Mouse (Mus musculus) heart, embryonic 10.5 days (tissue): Measurements from ENCODE around the gene Ogfrl1. TPM values are rescaled to one million over a fixed set of nuclear protein-coding genes. Genes with fewer than 3 reads are reported as not detected.

Source experiments
- DNase-seq: peaks from one replicate; pipeline ENCODE4 v3.0.0-alpha.2; 2017; ENCODE audit warnings: low spot score
- H3K27ac ChIP-seq: fragments of 300-500 bp; sonication (generic); 2 replicates; pipeline ENCODE4 v1.5.1; 2016; ENCODE audit warnings: mild to moderate bottlenecking
- H3K27me3 ChIP-seq: fragments of 300-500 bp; sonication (generic); 2 replicates; pipeline ENCODE4 v1.6.1; 2016; ENCODE audit warnings: mild to moderate bottlenecking; ENCODE audit not compliant: poor library complexity, insufficient read depth, severe bottlenecking
- H3K36me3 ChIP-seq: fragments of 300-500 bp; sonication (generic); 2 replicates; pipeline ENCODE4 v1.6.1; 2016; ENCODE audit warnings: mild to moderate bottlenecking, moderate library complexity
- H3K4me1 ChIP-seq: fragments of 300-500 bp; sonication (generic); 2 replicates; pipeline ENCODE4 v1.6.1; 2016; ENCODE audit warnings: mild to moderate bottlenecking
- H3K4me3 ChIP-seq: fragments of 300-500 bp; sonication (generic); 2 replicates; pipeline ENCODE4 v1.5.1; 2016; ENCODE audit warnings: mild to moderate bottlenecking, moderate library complexity
- H3K9me3 ChIP-seq: fragments of 300-500 bp; sonication (generic); 2 replicates; pipeline ENCODE4 v1.6.1; 2016; ENCODE audit warnings: mild to moderate bottlenecking, moderate library complexity
- WGBS: fragments of 180-500 bp; shearing (Covaris S2); methylation state at CpG from one replicate; pipeline ENCODE4 v1.1.7; 2016; 5-methylcytosine and 5-hydroxymethylcytosine counted together
- polyA plus RNA-seq: library from polyadenylated mRNA; unstranded; fragments of >200 nt; fragmentation: Nextera tagmentation; extraction: Ambion mirVana; gene quantifications from 2 replicates; pipeline ENCODE4 v1.2.1, GENCODE M21; 2016

The Ogfrl1 gene
- polyA plus RNA-seq, 1 experiment from 2014 or later, result 8.7 TPM

DNA sequence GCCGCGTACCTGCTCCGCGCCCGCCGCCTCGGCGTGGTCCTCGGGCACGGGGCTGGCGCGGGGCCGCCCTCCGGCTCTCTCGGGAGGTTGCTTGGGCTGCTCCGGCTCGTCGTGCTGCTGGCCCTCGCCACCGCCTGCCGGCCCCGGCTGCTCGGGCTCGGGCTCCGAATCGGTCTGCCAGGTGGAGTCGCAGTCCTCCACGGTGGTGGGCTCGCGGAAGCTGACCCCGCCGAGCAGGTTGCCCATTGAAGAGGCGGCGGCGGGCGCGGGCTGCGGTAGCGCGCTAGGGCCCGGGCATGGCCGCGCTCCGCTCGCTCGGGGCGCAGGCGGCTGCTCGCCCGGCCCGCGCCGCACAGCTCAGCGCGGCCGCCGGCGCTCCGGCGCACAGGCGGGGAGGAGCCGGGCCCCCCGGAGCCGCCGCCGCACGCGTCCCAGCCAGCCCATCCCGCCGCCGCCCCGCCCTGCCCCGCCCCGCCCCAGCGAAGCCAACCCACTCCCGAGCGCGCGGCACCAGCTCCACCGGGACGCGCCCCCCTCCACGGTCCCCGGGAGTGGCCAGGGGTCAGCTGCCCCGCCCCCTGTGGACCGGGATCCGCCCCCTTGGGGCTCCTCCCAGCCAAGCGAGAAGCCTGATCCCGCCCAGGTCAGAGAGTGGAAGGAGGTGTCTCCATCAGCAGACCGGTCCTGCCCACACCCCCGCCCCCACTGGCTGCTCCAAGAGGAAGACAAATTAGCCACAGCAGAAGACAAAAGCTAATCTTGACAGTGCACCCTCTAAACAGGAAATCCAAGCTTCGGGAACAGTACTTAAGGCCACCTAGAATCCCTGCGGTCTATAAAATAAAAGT is 14.5 kb downstream of the Ogfrl1 start:
- H3K9me3 ChIP-seq, result no peaks in the 10 kb centered on the region
- DNase-seq, result peak; percentile 99
- no peaks in the 10 kb centered on the region for H3K36me3 ChIP-seq
- H3K4me3 ChIP-seq, result peak overlapping the region; percentile 89
- WGBS, result under 1% methylated on average over 88 of the region's 93 CpGs
- H3K4me1 ChIP-seq, result peaks cover 31% of the 10 kb centered on the region
- no peaks in the 10 kb centered on the region for H3K27me3 ChIP-seq
- H3K27ac ChIP-seq, result peak overlapping the region; percentile 92

DNA sequence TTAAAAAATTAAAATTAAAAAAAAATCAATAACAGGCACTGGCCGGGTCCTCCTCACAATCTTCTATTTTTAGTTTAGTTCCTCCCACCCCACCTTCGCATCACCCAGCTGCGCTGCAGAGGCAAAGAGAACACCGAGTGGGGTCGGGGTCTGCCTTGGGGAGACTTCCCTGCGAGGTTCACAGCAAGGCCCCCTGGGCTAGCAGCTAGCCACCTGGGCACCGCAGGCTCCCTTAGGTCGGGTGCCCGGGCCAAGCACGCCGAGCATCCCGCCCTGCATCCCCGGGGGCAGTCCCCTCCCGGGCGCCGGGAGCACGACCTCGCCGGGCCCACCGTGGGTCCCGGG is 15.1 kb downstream of the Ogfrl1 start:
- H3K27ac ChIP-seq, result peak overlapping the region; percentile 92
- H3K36me3 ChIP-seq, result no peaks in the 10 kb centered on the region
- WGBS, result 0% methylated on average over 21 of the region's 21 CpGs
- DNase-seq, result peak; percentile 75
- peak overlapping the region; percentile 89 for H3K4me3 ChIP-seq
- no peaks in the 10 kb centered on the region for H3K27me3 ChIP-seq
- H3K9me3 ChIP-seq, result no peaks in the 10 kb centered on the region
- peaks cover 37% of the 10 kb centered on the region for H3K4me1 ChIP-seq

DNA sequence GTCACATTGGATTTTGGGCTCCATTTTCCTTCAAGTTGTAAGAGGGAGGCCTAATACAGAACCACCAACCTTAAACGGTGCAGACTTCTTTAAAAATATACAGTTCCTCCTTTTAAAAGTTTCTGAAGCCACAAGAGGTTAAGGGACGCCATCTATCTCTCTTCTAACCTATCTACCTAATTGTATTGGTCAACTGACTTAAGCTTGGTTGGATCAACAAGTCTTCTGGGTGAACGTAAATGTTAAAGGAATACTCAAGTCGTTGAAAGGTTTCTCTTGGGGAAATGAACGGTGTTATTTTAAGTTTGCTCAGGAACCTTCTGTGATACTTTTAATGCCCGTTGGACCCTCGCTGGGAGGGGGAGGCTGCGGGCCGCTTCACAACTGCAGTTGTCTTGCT is 15.5 kb downstream of the Ogfrl1 start:
- Histone ChIP-seq H3K9me3 (no peaks in the 10 kb centered on the region), H3K27ac (peak overlapping the region; percentile 92), H3K36me3 (no peaks in the 10 kb centered on the region), H3K4me1 (peaks cover 39% of the 10 kb centered on the region), H3K27me3 (no peaks in the 10 kb centered on the region), H3K4me3 (peak overlapping the region; percentile 89)
- WGBS, result 18% methylated on average over 9 of the region's 9 CpGs
- no peak for DNase-seq

DNA sequence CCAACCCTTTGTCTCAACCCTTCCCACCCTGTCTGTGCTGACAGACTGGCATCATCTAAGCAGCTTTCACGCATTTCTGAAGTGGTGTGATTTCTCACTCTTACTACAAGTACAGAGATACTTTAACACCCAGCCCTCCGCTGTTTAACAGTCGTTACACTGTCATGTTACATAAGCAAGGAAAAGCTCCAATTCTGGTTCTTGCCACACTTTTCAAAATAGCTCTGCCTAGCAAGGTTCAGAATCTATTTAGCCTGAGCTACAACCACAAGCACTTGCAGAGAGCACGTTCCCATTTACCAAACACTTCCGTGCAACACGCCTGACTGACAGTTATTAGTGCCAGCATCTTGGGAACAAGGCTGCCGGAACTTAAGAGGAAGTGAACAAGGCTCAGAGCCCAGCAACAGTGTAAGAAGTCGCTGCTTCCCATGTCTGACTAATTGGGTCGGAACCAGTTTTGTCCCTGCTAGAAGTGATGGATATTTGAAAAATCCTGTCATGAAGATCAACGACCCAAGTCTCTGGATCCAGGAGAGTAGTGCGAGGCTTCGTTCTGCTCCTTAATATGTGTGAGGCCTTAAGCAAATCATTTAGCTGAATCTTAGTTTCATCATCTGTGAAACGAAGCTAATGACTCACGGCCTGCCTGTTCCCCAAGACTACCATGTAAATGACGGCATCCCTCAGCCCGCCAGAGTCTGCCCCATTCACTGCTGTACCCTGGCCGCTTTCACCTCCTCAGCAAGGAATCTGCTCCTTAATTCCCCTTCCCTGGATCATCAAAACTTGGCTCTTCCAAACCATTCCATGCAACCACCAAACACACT is 17.4 kb downstream of the Ogfrl1 start:
- Histone ChIP-seq H3K4me3 (no peak overlapping the region), H3K27ac (no peak overlapping the region), H3K27me3 (no peaks in the 10 kb centered on the region), H3K4me1 (peaks cover 39% of the 10 kb centered on the region), H3K9me3 (no peaks in the 10 kb centered on the region), H3K36me3 (peaks cover 5% of the 10 kb centered on the region; the same call in 1 of the 2 replicates)
- WGBS, result 71% methylated on average over 17 of the region's 17 CpGs
- DNase-seq, result no peak

DNA sequence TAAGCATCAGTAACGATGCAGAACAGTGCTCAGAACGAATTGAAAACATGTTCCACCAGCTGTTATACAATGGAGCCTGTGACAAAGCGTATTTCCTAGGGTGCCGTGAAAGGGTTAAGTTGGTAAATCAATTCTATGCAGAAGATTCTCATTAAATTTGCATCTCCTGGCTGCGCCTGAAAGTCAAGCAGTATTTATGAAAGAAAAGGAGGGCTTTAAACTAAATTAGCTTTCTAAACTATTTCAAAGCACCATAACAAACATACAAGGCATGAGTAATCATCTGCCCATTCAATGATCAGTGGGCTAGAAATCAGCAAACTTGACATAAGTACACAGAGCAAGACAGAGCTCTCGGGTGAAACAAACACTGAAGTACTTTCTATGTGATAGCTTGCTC is 18.3 kb downstream of the Ogfrl1 start:
- peaks cover 39% of the 10 kb centered on the region for H3K4me1 ChIP-seq
- peaks cover 5% of the 10 kb centered on the region; the same call in 1 of the 2 replicates for H3K36me3 ChIP-seq
- 84% methylated on average over 6 of the region's 6 CpGs for WGBS
- no peak for DNase-seq
- H3K4me3 ChIP-seq, result no peak overlapping the region
- H3K9me3 ChIP-seq, result no peaks in the 10 kb centered on the region
- no peak overlapping the region for H3K27ac ChIP-seq
- H3K27me3 ChIP-seq, result no peaks in the 10 kb centered on the region

DNA sequence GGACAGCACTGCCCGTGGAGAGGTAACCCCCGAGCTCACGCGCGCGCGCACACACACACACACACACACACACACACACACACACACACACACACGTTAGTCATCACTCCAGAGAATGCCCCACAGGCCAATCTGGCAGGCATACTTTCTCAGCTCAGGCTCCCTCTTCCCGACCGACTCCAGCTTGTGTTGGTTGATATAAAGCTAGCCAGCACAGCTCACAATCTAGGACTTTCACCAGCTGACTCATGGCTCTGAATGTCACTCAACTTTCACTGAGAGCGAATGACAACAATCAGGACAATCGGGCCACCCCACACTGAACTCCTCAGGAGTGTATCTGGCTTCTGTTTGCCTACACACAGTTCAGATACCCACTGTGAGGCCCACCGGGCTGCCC is 20.0 kb downstream of the Ogfrl1 start:
- Histone ChIP-seq H3K27me3 (no peaks in the 10 kb centered on the region), H3K9me3 (no peaks in the 10 kb centered on the region), H3K4me3 (no peak overlapping the region), H3K27ac (no peak overlapping the region), H3K4me1 (peaks cover 30% of the 10 kb centered on the region), H3K36me3 (peaks cover 5% of the 10 kb centered on the region; the same call in 1 of the 2 replicates)
- peak; percentile 76 for DNase-seq
- 56% methylated on average over 13 of the region's 13 CpGs for WGBS

DNA sequence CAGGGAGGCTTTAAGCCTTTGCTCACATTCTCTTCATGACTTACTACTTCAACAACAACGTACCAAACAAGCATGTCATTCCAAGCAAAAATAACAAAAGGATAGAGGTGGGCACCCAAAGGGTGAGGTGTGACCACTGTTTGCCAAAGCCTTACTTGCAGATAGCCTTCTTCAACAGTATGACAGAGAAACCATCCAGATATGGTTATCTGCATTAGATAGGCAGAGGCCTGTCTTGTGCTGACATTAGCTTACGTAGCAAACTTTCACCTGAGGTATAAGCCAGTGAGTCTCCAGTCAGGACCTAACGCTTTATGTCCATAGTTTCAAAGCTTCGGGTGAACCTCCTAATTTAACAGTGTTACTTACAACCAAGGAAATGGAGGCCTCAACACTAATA is 23.4 kb downstream of the Ogfrl1 start:
- peaks cover 10% of the 10 kb centered on the region; the same call in 1 of the 2 replicates for H3K36me3 ChIP-seq
- peaks cover 9% of the 10 kb centered on the region; the same call in 1 of the 2 replicates for H3K4me1 ChIP-seq
- 74% methylated on average over 4 of the region's 4 CpGs for WGBS
- DNase-seq, result no peak
- no peaks in the 10 kb centered on the region for H3K27me3 ChIP-seq
- H3K9me3 ChIP-seq, result no peaks in the 10 kb centered on the region
- no peak overlapping the region for H3K4me3 ChIP-seq
- no peak overlapping the region for H3K27ac ChIP-seq

DNA sequence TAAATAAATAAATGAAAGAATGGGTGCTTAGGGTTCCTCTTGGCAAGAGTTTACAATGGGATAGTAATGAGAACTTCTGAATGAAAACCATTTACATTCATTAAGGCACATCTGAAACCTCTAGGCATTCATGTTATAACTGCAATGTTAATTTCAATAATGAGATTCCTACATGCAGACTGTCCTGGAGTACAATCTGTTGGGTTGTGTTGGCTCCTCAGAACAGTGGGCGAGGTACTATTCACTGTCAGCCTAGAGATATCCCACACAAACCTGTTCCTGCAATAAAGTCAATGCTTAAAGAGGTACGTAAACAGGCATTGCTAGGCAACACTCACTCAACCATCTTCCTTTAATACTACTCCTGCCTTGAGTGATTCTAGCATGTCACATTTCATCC is 32.0 kb downstream of the Ogfrl1 start:
- 81% methylated on average over 2 of the region's 2 CpGs for WGBS
- no peak for DNase-seq
- Histone ChIP-seq H3K27me3 (no peaks in the 10 kb centered on the region), H3K36me3 (peaks cover 5% of the 10 kb centered on the region; the same call in 1 of the 2 replicates), H3K27ac (no peak overlapping the region), H3K9me3 (no peaks in the 10 kb centered on the region), H3K4me1 (no peaks in the 10 kb centered on the region), H3K4me3 (no peak overlapping the region)

DNA sequence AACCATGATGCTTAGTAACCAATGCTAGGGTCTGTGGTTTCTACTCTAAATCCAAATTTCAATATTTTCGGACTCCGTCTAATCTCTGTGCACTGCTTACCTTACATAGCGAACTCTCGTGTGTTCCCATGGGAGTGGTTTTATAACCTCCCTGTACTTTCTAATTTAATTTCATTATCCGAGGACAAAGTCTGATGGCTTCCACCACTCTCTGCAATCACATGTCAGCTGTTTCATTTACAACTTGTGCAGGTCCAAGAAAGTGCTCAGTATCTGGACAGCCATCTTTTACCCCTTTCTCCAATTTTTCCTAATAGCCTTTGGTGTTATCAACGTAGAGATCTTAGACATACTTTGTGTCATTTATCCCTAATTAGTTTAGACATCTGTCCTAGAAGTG is 44.7 kb downstream of the Ogfrl1 start:
- Histone ChIP-seq H3K4me1 (no peaks in the 10 kb centered on the region), H3K27ac (no peak overlapping the region), H3K27me3 (no peaks in the 10 kb centered on the region), H3K4me3 (no peak overlapping the region), H3K9me3 (no peaks in the 10 kb centered on the region), H3K36me3 (no peaks in the 10 kb centered on the region)
- WGBS, result 81% methylated on average over 6 of the region's 6 CpGs
- DNase-seq, result no peak

DNA sequence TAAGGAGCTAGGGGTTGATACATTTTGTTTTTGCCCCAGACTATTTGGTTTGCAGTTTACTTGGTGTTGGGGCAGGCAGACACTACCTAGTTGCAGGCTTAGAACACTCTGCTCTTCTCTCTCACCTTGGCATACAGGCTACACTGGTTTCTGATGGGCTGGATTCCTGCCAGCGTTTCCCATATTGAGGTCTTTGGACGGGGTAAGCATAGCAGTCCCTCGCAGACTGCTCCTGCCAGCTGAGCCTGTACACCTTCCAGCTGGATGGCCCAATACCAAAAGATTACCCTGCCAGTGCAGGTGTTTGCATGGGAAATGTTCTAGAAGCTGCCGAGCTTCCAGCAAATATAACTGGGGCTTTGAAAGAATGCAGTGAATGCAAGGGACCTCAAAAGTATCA is 45.8 kb downstream of the Ogfrl1 start:
- Histone ChIP-seq H3K27ac (no peak overlapping the region), H3K36me3 (no peaks in the 10 kb centered on the region), H3K27me3 (no peaks in the 10 kb centered on the region), H3K4me3 (no peak overlapping the region), H3K4me1 (no peaks in the 10 kb centered on the region), H3K9me3 (no peaks in the 10 kb centered on the region)
- 78% methylated on average over 4 of the region's 4 CpGs for WGBS
- no peak for DNase-seq

DNA sequence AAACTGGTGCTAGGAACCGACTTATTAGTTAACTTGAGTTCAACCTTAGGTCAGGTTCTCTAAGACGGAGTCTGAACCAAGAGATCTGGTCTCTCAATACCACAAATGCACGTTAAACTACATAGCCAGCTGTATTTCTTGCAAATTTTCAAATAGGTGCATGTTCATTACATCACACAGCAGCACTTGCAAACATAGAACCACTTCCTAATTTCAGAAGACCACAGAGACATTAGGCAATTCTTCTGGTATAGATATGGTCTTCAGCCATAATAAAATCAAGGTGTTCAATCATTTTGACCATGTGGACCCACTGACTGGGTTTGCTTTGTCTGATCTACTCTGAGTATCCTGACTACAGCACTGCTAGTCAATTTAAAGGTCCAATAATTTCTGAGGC is 51.9 kb downstream of the Ogfrl1 start:
- Histone ChIP-seq H3K27ac (no peak overlapping the region), H3K4me3 (no peak overlapping the region), H3K4me1 (no peaks in the 10 kb centered on the region), H3K9me3 (no peaks in the 10 kb centered on the region), H3K27me3 (no peaks in the 10 kb centered on the region), H3K36me3 (no peaks in the 10 kb centered on the region)
- DNase-seq, result no peak
- WGBS, result 76% methylated on average over 3 of the region's 3 CpGs

DNA sequence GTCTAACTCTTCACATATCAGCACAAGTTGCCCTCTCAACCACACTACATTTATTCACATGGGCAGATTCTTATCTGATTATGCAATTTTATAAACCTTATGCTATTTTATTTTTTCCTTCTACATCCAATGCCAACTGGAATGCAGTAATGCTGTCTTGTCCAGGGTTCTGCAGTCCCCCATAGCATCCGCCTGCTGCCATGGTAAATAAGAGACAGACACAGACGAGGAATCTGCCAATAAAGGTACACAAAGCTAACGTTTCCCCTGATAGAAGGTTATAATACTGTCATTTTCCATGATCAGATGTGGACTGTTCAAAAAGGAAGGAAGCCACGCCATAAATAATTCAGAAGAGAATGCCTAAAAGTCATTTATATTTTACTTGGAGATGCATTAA is 54.7 kb downstream of the Ogfrl1 start:
- Histone ChIP-seq H3K27me3 (no peaks in the 10 kb centered on the region), H3K4me1 (no peaks in the 10 kb centered on the region), H3K9me3 (no peaks in the 10 kb centered on the region), H3K36me3 (no peaks in the 10 kb centered on the region), H3K4me3 (no peak overlapping the region), H3K27ac (no peak overlapping the region)
- no peak for DNase-seq
- WGBS, result 71% methylated on average over 4 of the region's 4 CpGs

DNA sequence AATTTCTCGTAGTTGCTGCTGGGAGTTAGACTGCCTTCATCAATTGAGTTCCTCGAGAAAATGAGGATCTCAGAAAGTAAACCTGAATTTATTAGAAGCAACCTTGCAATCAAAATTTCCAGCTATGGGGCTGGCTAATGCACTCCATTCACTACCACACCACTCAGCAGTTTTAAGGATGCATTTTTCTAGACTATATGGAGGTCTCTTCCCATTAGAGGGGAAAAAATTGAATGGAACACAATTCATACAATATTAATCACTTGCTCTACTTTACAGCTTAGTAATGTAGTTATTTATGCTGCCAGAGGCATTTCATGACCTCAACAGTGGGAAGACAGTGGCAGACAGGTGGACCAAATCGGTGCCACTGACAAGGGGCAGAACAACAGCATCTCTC is 55.3 kb downstream of the Ogfrl1 start:
- H3K27me3 ChIP-seq, result no peaks in the 10 kb centered on the region

More for the DNA sequence above, 55.3 kb downstream of the Ogfrl1 start:
- DNase-seq, result no peak
- no peaks in the 10 kb centered on the region for H3K4me1 ChIP-seq
- no peak overlapping the region for H3K27ac ChIP-seq
- no peaks in the 10 kb centered on the region for H3K36me3 ChIP-seq
- H3K9me3 ChIP-seq, result no peaks in the 10 kb centered on the region
- 80% methylated on average over 3 of the region's 3 CpGs for WGBS
- no peak overlapping the region for H3K4me3 ChIP-seq
